Mouse (Mus musculus) embryonic facial prominence, embryonic 11.5 days (tissue): ENCODE measurements around the gene Glis2. TPM values are rescaled to one million over a fixed set of nuclear protein-coding genes. Genes with fewer than 3 reads are reported as not detected.

Source experiments
- ATAC-seq: fragments of 200-750 bp; cut with Nextera tagmentation; replicated peaks from 2 replicates; pipeline ENCODE4 v1.8.0; 2017; ENCODE audit warnings: low read depth; ENCODE audit not compliant: insufficient number of reproducible peaks, low FRiP score, low TSS enrichment
- DNase-seq: peaks from one replicate; pipeline ENCODE4 v3.0.0-alpha.2; 2015; ENCODE audit warnings: low spot score
- H3K27ac ChIP-seq: fragments of 300-500 bp; sonication (generic); replicated peaks from 2 replicates; pipeline ENCODE4 v1.5.1; 2014; ENCODE audit warnings: mild to moderate bottlenecking, low read depth, low read length, control low read depth
- H3K27me3 ChIP-seq: fragments of 300-500 bp; sonication (generic); 2 replicates; pipeline ENCODE4 v1.6.1; 2014; ENCODE audit warnings: mild to moderate bottlenecking, low read length, moderate library complexity, mixed read lengths; ENCODE audit not compliant: control insufficient read depth, insufficient read depth
- H3K36me3 ChIP-seq: fragments of 300-500 bp; sonication (generic); replicated peaks from 2 replicates; pipeline ENCODE4 v1.6.1; 2014; ENCODE audit warnings: low read depth, mild to moderate bottlenecking, low read length, moderate library complexity, mixed read lengths; ENCODE audit not compliant: control insufficient read depth, insufficient read depth
- H3K4me1 ChIP-seq: fragments of 300-500 bp; sonication (generic); 2 replicates; pipeline ENCODE4 v1.6.1; 2014; ENCODE audit warnings: low read length, mixed read lengths; ENCODE audit not compliant: control insufficient read depth, insufficient read depth
- H3K4me2 ChIP-seq: fragments of 300-500 bp; sonication (generic); 2 replicates; pipeline ENCODE4 v1.6.1; 2014; ENCODE audit warnings: low read depth, mild to moderate bottlenecking, control low read depth, low read length, moderate library complexity
- H3K4me3 ChIP-seq: fragments of 300-500 bp; sonication (generic); 2 replicates; pipeline ENCODE4 v1.5.1; 2014; ENCODE audit warnings: low read depth, low read length, control low read depth
- H3K9ac ChIP-seq: fragments of 300-500 bp; sonication (generic); replicated peaks from 2 replicates; pipeline ENCODE4 v1.6.1; 2014; ENCODE audit warnings: mild to moderate bottlenecking, control low read depth, low read length
- H3K9me3 ChIP-seq: fragments of 300-500 bp; sonication (generic); replicated peaks from 2 replicates; pipeline ENCODE4 v1.6.1; 2016; ENCODE audit warnings: mild to moderate bottlenecking, low read length, inconsistent platforms, mixed read lengths; ENCODE audit not compliant: control insufficient read depth
- WGBS: fragments of 180-500 bp; shearing (Covaris S2); extraction: QIAGEN DNeasy Blood & Tissue Kit; methylation state at CpG from one replicate; pipeline ENCODE4 v1.1.7; 2014; 5-methylcytosine and 5-hydroxymethylcytosine counted together
- polyA plus RNA-seq: library from polyadenylated mRNA; unstranded; fragments of >200 nt; fragmentation: Nextera tagmentation; extraction: Ambion mirVana; gene quantifications from 2 replicates; pipeline ENCODE4 v1.2.1, GENCODE M21; 2014

Glis2 gene
- polyA plus RNA-seq, 1 experiment from 2014 or later: 19.9 TPM

GRCm38 (mm10) chr16:4651624-4652023 is 57.1 kb downstream of the Glis2 start:
- peak; percentile 85 for ATAC-seq
- Histone ChIP-seq H3K4me1 (peaks cover 24% of the 10 kb centered on the region), H3K27ac (peak overlapping the region; percentile 93), H3K4me3 (no peak overlapping the region), H3K27me3 (no peaks in the 10 kb centered on the region), H3K9me3 (no peaks in the 10 kb centered on the region), H3K36me3 (peaks cover 7% of the 10 kb centered on the region), H3K9ac (no peak overlapping the region), H3K4me2 (no peak overlapping the region; the same call in 1 of the 2 replicates)
- DNase-seq: peak; percentile 93
- WGBS: 24% methylated on average over 7 of the region's 7 CpGs

- H3K27ac ChIP-seq: peak overlapping the region; percentile 93
- H3K4me1 ChIP-seq: peaks cover 16% of the 10 kb centered on the region
- H3K4me3 ChIP-seq: no peak overlapping the region
- DNase-seq (peak; percentile 42), ATAC-seq (no peak)
- 53% methylated on average over 4 of the region's 4 CpGs for WGBS
- no peaks in the 10 kb centered on the region for H3K27me3 ChIP-seq
- peaks cover 7% of the 10 kb centered on the region for H3K36me3 ChIP-seq
- H3K9ac ChIP-seq: 0 out of 2 replicates have a peak overlapping the region, but pooled peaks have one; percentile 25
- no peaks in the 10 kb centered on the region for H3K9me3 ChIP-seq
- H3K4me2 ChIP-seq: no peak overlapping the region; the same call in 1 of the 2 replicates
Observed at GRCm38 (mm10) chr16:4652707-4653416, 58.3 kb downstream of the Glis2 start.

- no peaks in the 10 kb centered on the region for H3K27me3 ChIP-seq
- no peak for DNase-seq
- no peak overlapping the region for H3K27ac ChIP-seq
- no peaks in the 10 kb centered on the region for H3K9me3 ChIP-seq
- 81% methylated on average over 10 of the region's 10 CpGs for WGBS
- H3K4me1 ChIP-seq: peaks cover 16% of the 10 kb centered on the region
- H3K36me3 ChIP-seq: peaks cover 2% of the 10 kb centered on the region
- no peak overlapping the region for H3K4me3 ChIP-seq
- no peak for ATAC-seq
- no peak overlapping the region for H3K4me2 ChIP-seq
- no peak overlapping the region for H3K9ac ChIP-seq
Observed at GRCm38 (mm10) chr16:4654706-4655105, 60.2 kb downstream of the Glis2 start.

GRCm38 (mm10) chr16:4655251-4655734 is 60.8 kb downstream of the Glis2 start:
- H3K4me2 ChIP-seq: no peak overlapping the region
- H3K27me3 ChIP-seq: no peaks in the 10 kb centered on the region
- ATAC-seq (no peak), DNase-seq (no peak)
- no peak overlapping the region for H3K27ac ChIP-seq
- 63% methylated on average over 4 of the region's 4 CpGs for WGBS
- H3K9me3 ChIP-seq: no peaks in the 10 kb centered on the region
- H3K4me3 ChIP-seq: no peak overlapping the region
- peaks cover 16% of the 10 kb centered on the region for H3K4me1 ChIP-seq
- 0 out of 2 replicates have a peak overlapping the region, but pooled peaks have one; percentile 11 for H3K9ac ChIP-seq
- no peaks in the 10 kb centered on the region; the same call in none of the 2 replicates for H3K36me3 ChIP-seq

GRCm38 (mm10) chr16:4655764-4656570 is 61.5 kb downstream of the Glis2 start:
- Histone ChIP-seq H3K9ac (0 out of 2 replicates have a peak overlapping the region, but pooled peaks have one; percentile 11), H3K4me1 (peaks cover 16% of the 10 kb centered on the region), H3K27me3 (no peaks in the 10 kb centered on the region), H3K4me3 (no peak overlapping the region), H3K9me3 (no peaks in the 10 kb centered on the region), H3K27ac (no peak overlapping the region), H3K36me3 (no peaks in the 10 kb centered on the region; the same call in 1 of the 2 replicates), H3K4me2 (no peak overlapping the region)
- ATAC-seq: no peak
- 18% methylated on average over 11 of the region's 11 CpGs for WGBS
- peak; percentile 31 for DNase-seq

- no peaks in the 10 kb centered on the region; the same call in 1 of the 2 replicates for H3K36me3 ChIP-seq
- peaks cover 12% of the 10 kb centered on the region for H3K4me1 ChIP-seq
- H3K4me2 ChIP-seq: no peak overlapping the region
- H3K9me3 ChIP-seq: no peaks in the 10 kb centered on the region
- no peak overlapping the region for H3K4me3 ChIP-seq
- 50% methylated on average over 9 of the region's 9 CpGs for WGBS
- no peaks in the 10 kb centered on the region for H3K27me3 ChIP-seq
- ATAC-seq: no peak
- no peak overlapping the region for H3K9ac ChIP-seq
- peak overlapping the region; percentile 39; the same call in 1 of the 2 replicates for H3K27ac ChIP-seq
- DNase-seq: no peak
Observed at GRCm38 (mm10) chr16:4656571-4657081, 62.1 kb downstream of the Glis2 start.

- H3K4me1 ChIP-seq: no peaks in the 10 kb centered on the region; the same call in none of the 2 replicates
- H3K27ac ChIP-seq: peak overlapping the region; percentile 96
- H3K4me2 ChIP-seq: peak overlapping the region; percentile 27
- peak; percentile 87 for ATAC-seq
- 15% methylated on average over 11 of the region's 11 CpGs for WGBS
- no peaks in the 10 kb centered on the region for H3K27me3 ChIP-seq
- peak; percentile 94 for DNase-seq
- H3K4me3 ChIP-seq: no peak overlapping the region
- no peaks in the 10 kb centered on the region for H3K36me3 ChIP-seq
- H3K9ac ChIP-seq: peak overlapping the region; percentile 44
- H3K9me3 ChIP-seq: no peaks in the 10 kb centered on the region
Observed at GRCm38 (mm10) chr16:4658781-4659245, 64.3 kb downstream of the Glis2 start.
